Mouse (Mus musculus) mature B cell (primary cell): ENCODE results near the gene Abcc8.
"Not testable (repeated sequence)": the region's sequence is repeated elsewhere in the genome, so short reads cannot be mapped to it uniquely, and the experiment has no call there.

Experiments used
- in situ Hi-C: fragments of 300-500 bp; cut with MboI; formaldehyde crosslinking; loops from 2 replicates; pipeline ENCODE4 v1.14.3; 2019

The Abcc8 gene

GRCm38 (mm10) chr7:46179431-46180275 lies at the start of gene Abcc8:
TSS of gene Abcc8 (minus strand) at chr7:46180033.
- in situ Hi-C loops, result no loop called here

- in situ Hi-C loops, result no loop called here
These were observed 47.1 kb upstream of the Abcc8 start for GRCm38 (mm10) chr7:46226936-46227335.

DNA sequence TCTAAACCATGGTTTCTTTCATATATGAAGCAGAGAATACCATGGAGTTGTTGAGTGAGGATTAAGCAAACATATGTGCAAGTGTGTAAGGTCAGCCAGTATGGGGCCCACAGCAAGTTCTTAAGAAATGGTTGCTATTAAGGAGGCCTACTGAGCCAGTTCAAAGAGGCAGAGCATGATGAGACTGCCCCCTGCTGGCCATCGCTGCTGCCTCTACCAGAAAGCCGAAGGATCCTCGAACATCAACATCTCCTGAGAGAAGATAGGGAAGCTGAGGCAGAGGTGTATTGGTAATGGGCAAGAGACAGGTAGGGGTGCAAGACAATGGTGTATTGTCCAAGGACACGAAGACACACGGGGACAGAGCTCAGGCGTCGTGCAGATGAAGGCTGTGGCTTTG lies 46.4 kb upstream of the Abcc8 start:
- in situ Hi-C loops, result no loop called here

- in situ Hi-C loops, result no loop called here
These were observed 40.8 kb upstream of the Abcc8 start for GRCm38 (mm10) chr7:46220591-46221129.

GRCm38 (mm10) chr7:46218415-46218814 lies 38.6 kb upstream of the Abcc8 start:
- in situ Hi-C loops, result no loop called here

- in situ Hi-C loops, result no loop called here
These were observed 36.6 kb upstream of the Abcc8 start for GRCm38 (mm10) chr7:46216481-46216880.

GRCm38 (mm10) chr7:46210276-46210675 lies 30.4 kb upstream of the Abcc8 start:
- in situ Hi-C loops, result no loop called here

GRCm38 (mm10) chr7:46208131-46208530 lies 28.3 kb upstream of the Abcc8 start:
- in situ Hi-C loops, result no loop called here

DNA sequence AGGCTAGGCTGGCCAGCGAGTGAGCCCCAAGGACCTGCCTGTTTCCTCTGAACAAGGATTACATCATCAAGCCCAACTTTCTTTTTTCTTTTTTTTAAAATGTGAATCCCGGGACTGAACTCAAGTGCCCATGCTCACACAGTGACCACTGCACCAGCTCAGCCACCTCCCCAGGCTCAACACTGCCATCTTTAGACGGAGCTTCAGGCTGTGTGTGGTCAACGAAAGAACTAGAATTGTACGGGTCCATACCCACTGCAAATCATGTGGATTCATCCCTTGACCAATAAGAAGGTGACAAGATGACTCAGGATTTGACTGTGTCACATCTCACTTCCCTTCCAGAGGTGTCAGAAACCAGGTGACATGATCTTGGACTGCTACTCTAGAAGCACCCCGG lies 24.9 kb upstream of the Abcc8 start:
- in situ Hi-C loops, result no loop called here

DNA sequence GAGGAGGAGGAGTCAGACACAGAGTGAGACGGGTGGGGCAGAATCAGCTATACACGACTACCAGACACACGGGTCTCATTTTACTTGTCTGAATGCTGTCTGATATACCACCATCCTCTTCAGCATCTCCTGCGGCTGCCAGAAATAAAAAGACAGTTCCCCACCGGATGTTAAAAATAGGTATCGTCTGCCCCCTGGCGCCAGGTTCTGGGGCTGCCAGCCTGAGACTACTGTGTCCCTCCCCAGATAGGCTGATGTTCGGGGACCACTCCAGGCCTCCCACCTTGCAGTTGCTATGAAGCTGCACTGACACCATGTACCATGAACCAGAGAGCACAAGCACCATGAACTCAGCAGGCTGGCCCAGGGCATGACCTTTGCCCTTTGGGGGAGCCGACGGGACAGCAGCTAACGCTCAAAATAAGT lies 24.2 kb upstream of the Abcc8 start:
- in situ Hi-C loops, result no loop called here

DNA sequence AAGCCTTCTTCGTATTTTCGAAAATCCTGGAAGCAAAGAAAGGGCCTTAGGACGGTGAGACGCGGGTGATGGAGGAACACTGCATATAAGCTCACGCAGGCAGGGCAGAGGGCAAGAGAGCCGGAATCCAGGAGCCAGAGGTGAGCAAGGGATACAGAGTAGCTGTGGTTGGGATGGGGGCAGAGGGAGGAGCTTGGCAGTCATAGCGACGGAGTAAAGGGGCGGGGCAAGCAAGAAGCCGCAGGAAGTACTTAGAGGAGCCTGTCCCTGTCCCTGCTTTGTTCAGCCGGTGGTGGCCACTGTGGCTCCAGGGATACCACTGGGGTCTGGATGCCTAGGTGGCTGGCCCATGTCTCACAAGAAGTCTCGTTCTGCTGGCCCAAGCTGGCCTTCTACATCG lies 21.8 kb upstream of the Abcc8 start:
- in situ Hi-C loops, result no loop called here

- in situ Hi-C loops, result no loop called here
These were observed 20.2 kb upstream of the Abcc8 start for GRCm38 (mm10) chr7:46200021-46200420.

DNA sequence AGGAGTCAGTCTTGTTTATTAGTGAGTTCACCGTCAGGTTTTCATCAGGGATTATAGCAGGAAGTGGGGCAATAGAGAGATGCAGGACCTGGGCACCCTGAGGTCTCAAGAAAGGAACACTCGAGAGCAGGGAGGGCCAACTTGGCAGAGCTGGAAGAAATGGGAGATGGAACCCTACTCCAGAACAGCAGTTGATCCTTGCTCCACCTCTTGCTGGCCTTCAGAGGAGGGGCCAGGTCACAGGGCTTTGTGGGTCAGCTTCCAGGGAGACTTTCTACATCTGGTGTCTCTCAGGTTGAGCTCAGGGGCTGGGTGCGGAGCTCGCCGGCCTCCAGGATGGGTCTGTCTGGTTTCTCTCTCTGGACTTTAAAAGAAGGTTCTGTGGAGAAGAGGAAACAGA lies 15.5 kb upstream of the Abcc8 start:
- in situ Hi-C loops, result no loop called here

- in situ Hi-C loops, result no loop called here
These were observed 4.4 kb upstream of the Abcc8 start for GRCm38 (mm10) chr7:46184232-46184631.

DNA sequence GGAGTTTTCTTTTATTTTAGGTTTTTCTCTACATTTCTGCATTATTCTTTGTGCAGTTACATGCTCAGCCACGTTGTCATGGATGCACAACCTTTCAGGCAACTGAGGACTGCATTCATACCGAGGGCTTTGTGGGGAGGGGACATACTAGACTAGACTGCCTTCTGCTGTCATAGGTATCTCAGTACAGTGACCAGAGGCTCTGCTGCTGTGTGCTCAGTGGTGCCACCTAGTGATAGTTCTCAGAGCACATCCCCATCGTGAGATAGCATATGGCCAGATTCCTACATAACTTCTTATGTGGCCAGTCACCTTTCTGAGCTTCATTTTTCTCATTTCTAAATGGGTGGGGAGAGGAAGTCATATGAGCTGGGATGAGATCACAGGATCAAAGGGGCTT lies 1.8 kb upstream of the Abcc8 start:
- in situ Hi-C loops, result no loop called here

GRCm38 (mm10) chr7:46168980-46169379 lies 10.9 kb downstream of the Abcc8 start:
- in situ Hi-C loops, result not testable (repeated sequence)

GRCm38 (mm10) chr7:46168402-46168801 lies 11.4 kb downstream of the Abcc8 start:
- in situ Hi-C loops, result no loop called here

GRCm38 (mm10) chr7:46167901-46168300 lies 11.9 kb downstream of the Abcc8 start:
- in situ Hi-C loops, result no loop called here

GRCm38 (mm10) chr7:46165876-46166275 lies 14.0 kb downstream of the Abcc8 start:
- in situ Hi-C loops, result no loop called here

- in situ Hi-C loops, result no loop called here
These were observed 17.1 kb downstream of the Abcc8 start for GRCm38 (mm10) chr7:46162731-46163130.

DNA sequence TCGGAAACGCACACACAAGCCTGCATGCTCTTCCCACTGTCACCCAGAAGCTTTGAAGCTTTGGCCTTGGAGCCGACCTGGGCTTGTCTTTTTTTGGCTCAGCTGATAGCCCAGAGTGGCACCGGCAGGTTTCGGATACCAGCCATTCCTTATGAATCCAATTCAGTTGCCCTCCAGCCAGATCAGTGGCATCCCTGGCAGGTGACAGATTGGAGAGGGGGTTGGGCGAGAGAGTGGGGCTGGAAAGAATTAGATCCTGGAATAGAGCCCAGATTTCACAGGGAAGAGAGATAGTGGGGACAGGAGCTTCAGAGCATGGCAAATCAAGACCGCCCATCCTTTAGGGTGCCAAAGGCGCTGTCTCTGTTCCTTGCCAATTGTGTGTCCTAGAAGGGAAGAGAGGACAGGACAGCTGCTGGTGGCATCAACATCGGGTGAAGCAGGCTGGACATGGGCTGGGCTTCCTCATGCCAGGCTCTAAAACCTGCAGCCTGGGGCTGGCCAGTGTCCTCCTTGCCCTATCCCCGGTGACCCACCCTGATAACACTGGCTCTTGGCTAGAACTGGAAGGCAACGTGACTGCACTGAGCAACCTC lies 17.6 kb downstream of the Abcc8 start:
- in situ Hi-C loops, result no loop called here

- in situ Hi-C loops, result no loop called here
These were observed 18.2 kb downstream of the Abcc8 start for GRCm38 (mm10) chr7:46161615-46162014.

GRCm38 (mm10) chr7:46157746-46158145 lies 22.1 kb downstream of the Abcc8 start:
- in situ Hi-C loops, result no loop called here
